Mouse (Mus musculus): ENCODE measurements around the gene Ier5l.

Ier5l gene

GRCm38 (mm10) chr2:30470143-30470946 is 3.7 kb downstream of the Ier5l start:
- peak; percentile 72 to 73 for DNase-seq (ENCODE audit: low spot score in 2 of 2)

GRCm38 (mm10) chr2:30469796-30470142 is 4.2 kb downstream of the Ier5l start:
- peak; percentile 91 to 93 for DNase-seq (ENCODE audit: low spot score in 2 of 2)

GRCm38 (mm10) chr2:30469009-30469408 is 5.0 kb downstream of the Ier5l start:
- no peak for DNase-seq (ENCODE audit: low spot score in 2 of 2)

- no peak for DNase-seq (ENCODE audit: low spot score in 2 of 2)
These were observed 7.2 kb downstream of the Ier5l start for GRCm38 (mm10) chr2:30466787-30467186.

GRCm38 (mm10) chr2:30464411-30464810 is 9.6 kb downstream of the Ier5l start:
- DNase-seq (ENCODE audit: low spot score in 2 of 2): no peak

GRCm38 (mm10) chr2:30463904-30464330 is 10.1 kb downstream of the Ier5l start:
- peak in 1 of 2 experiments; percentile 51 for DNase-seq (ENCODE audit: low spot score in 2 of 2)

- DNase-seq (ENCODE audit: low spot score in 2 of 2): no peak
These were observed 10.7 kb downstream of the Ier5l start for GRCm38 (mm10) chr2:30463341-30463761.

- no peak for DNase-seq (ENCODE audit: low spot score in 2 of 2)
These were observed 14.8 kb downstream of the Ier5l start for GRCm38 (mm10) chr2:30459241-30459640.

- DNase-seq (ENCODE audit: low spot score in 2 of 2): no peak
These were observed 15.7 kb downstream of the Ier5l start for GRCm38 (mm10) chr2:30458349-30458748.

GRCm38 (mm10) chr2:30456104-30456980 is 17.7 kb downstream of the Ier5l start:
- DNase-seq (ENCODE audit: low spot score in 2 of 2): no peak

- no peak for DNase-seq (ENCODE audit: low spot score in 2 of 2)
These were observed 19.4 kb downstream of the Ier5l start for GRCm38 (mm10) chr2:30454587-30454986.

GRCm38 (mm10) chr2:30453570-30453969 is 20.4 kb downstream of the Ier5l start:
- no peak for DNase-seq (ENCODE audit: low spot score in 2 of 2)

GRCm38 (mm10) chr2:30451525-30451924 is 22.5 kb downstream of the Ier5l start:
- no peak for DNase-seq (ENCODE audit: low spot score in 2 of 2)

- no peak for DNase-seq (ENCODE audit: low spot score in 2 of 2)
These were observed 23.5 kb downstream of the Ier5l start for GRCm38 (mm10) chr2:30450530-30450929.

- no peak for DNase-seq (ENCODE audit: low spot score in 2 of 2)
These were observed 25.6 kb downstream of the Ier5l start for GRCm38 (mm10) chr2:30448371-30448770.

- DNase-seq (ENCODE audit: low spot score in 2 of 2): no peak
These were observed 26.9 kb downstream of the Ier5l start for GRCm38 (mm10) chr2:30446891-30447826.

- DNase-seq (ENCODE audit: low spot score in 2 of 2): no peak
These were observed 28.7 kb downstream of the Ier5l start for GRCm38 (mm10) chr2:30445312-30445711.

- DNase-seq (ENCODE audit: low spot score in 2 of 2): no peak
These were observed 29.6 kb downstream of the Ier5l start for GRCm38 (mm10) chr2:30444450-30444849.

- no peak for DNase-seq (ENCODE audit: low spot score in 2 of 2)
These were observed 30.0 kb downstream of the Ier5l start for GRCm38 (mm10) chr2:30444006-30444405.

- DNase-seq (ENCODE audit: low spot score in 2 of 2): no peak
These were observed 30.7 kb downstream of the Ier5l start for GRCm38 (mm10) chr2:30443281-30443680.

- no peak for DNase-seq (ENCODE audit: low spot score in 2 of 2)
These were observed 31.5 kb downstream of the Ier5l start for GRCm38 (mm10) chr2:30442498-30442890.
